In genomic region chr10:121124481-121124880, GRCm38 (mm10) we compare ENCODE assay signal across 9 mouse cellular contexts.
DNase-seq lines count a peak whose midpoint lies in the region; TF ChIP-seq lines count a peak whose summit lies in the region.
"Had no signal": no experiment of that assay in that cellular context is flagged by ENCODE, and none has a peak within 500 bp of the region (broad histone marks: within the 10 kb centered on the region; RNA-seq: fewer than 3 reads in every experiment).

No protein-coding gene starts in this region.

- no peaks in the 10 kb centered on the region for H3K4me1 ChIP-seq in ES-Bruce4 (ENCODE audit: control insufficient read depth, insufficient read depth, low read length)

- H3K36me3 ChIP-seq in ES-Bruce4 (ENCODE audit: control insufficient read depth, insufficient read depth, low read length, poor library complexity, severe bottlenecking): no peaks in the 10 kb centered on the region
- H3K36me3 ChIP-seq: limb, embryonic 15.5 days had no signal

- H3K9me3 ChIP-seq in ES-Bruce4 (replicated peaks; ENCODE audit: control insufficient read depth, insufficient read depth, low read length, poor library complexity, severe bottlenecking): no peaks in the 10 kb centered on the region
- H3K9me3 ChIP-seq: limb, embryonic 15.5 days had no signal

- peak; percentile 18 for TF ChIP-seq CTCF in ES-Bruce4 (IDR thresholded peaks at IDR 0.05; ENCODE audit: low read depth, low read length)

- H3K9ac ChIP-seq in ES-Bruce4 (ENCODE audit: low read depth, poor library complexity, severe bottlenecking): no peak overlapping the region
- H3K9ac ChIP-seq: limb, embryonic 15.5 days had no signal

- TF ChIP-seq POLR2A in ES-Bruce4 (IDR thresholded peaks at IDR 0.05; ENCODE audit: insufficient read depth, low read length): no peak

- 0 out of 2 replicates have a peak, but pooled peaks cover 1% of the 10 kb centered on the region for H3K27me3 ChIP-seq in ES-Bruce4 (ENCODE audit: control insufficient read depth, insufficient read depth, low read length, poor library complexity, severe bottlenecking)
- H3K27me3 ChIP-seq: limb, embryonic 15.5 days had no signal

- H3K27ac ChIP-seq in ES-Bruce4 (ENCODE audit: insufficient read depth, low read length): no peak overlapping the region
- H3K27ac ChIP-seq: limb, embryonic 15.5 days had no signal

- intact Hi-C loops in heart, postnatal 25 days (cut with DNase I): loop anchor here (2.0 kb wide), 1 partner anchor 132 kb away; no protein-coding TSS in a partner anchor
- intact Hi-C loops in left cerebral cortex, postnatal 25 days (cut with DNase I): no loop called here

- no peak overlapping the region for H3K4me3 ChIP-seq in ES-Bruce4 (ENCODE audit: low read depth, low read length)
- H3K4me3 ChIP-seq: limb, embryonic 15.5 days had no signal

- peak; percentile 20 for DNase-seq in heart, postnatal 4 days
- DNase-seq in heart, postnatal 25 days (ENCODE audit: low spot score): no peak
- peak; percentile 9 for DNase-seq in cerebellum, adult 9-10 months
- peak; percentile 58 for DNase-seq in lung, postnatal 36 days
- no peak for DNase-seq in urinary bladder, adult 18-20 months (ENCODE audit: low spot score in 2 of 2)
- no peak for DNase-seq in left cerebral cortex, postnatal 25 days (ENCODE audit: low spot score in 2 of 2)
- DNase-seq in left cerebral cortex, adult 11 months (ENCODE audit: low spot score): no peak

- no peak for TF ChIP-seq EP300 in ES-Bruce4 (IDR thresholded peaks at IDR 0.05; ENCODE audit: insufficient read depth, low read depth, low read length)

Comparison
In these comparisons a context has a peak if more than half of its experiments do, and no peak if none do; other contexts are left out.
1. DNase-seq: peak in heart, postnatal 4 days (single experiment), cerebellum, adult 9-10 months (single experiment) and lung, postnatal 36 days (single experiment); none in heart, postnatal 25 days (single experiment), urinary bladder, adult 18-20 months (0 of 2), left cerebral cortex, postnatal 25 days (0 of 2) and left cerebral cortex, adult 11 months (single experiment).